Mouse (Mus musculus) limb, embryonic 12.5 days (tissue): Measurements from ENCODE around the gene Rnf128. TPM values are rescaled to one million over a fixed set of nuclear protein-coding genes. Genes with fewer than 3 reads are reported as not detected.

Experiments
- ATAC-seq: fragments of 200-750 bp; cut with Nextera tagmentation; 2 replicates; pipeline ENCODE4 v1.8.0; 2017; ENCODE audit warnings: low read depth, moderate TSS enrichment; ENCODE audit not compliant: insufficient number of reproducible peaks, insufficient read depth, low FRiP score, low TSS enrichment
- H3K27ac ChIP-seq: fragments of 300-500 bp; sonication (generic); 2 replicates; pipeline ENCODE4 v1.5.1; 2016; ENCODE audit warnings: mild to moderate bottlenecking, moderate library complexity
- H3K27me3 ChIP-seq: fragments of 300-500 bp; sonication (generic); 2 replicates; pipeline ENCODE4 v1.6.1; 2016; ENCODE audit warnings: mild to moderate bottlenecking, moderate library complexity
- H3K36me3 ChIP-seq: fragments of 300-500 bp; sonication (generic); 2 replicates; pipeline ENCODE4 v1.6.1; 2016; ENCODE audit warnings: mild to moderate bottlenecking, moderate library complexity
- H3K4me1 ChIP-seq: fragments of 300-500 bp; sonication (generic); replicated peaks from 2 replicates; pipeline ENCODE4 v1.6.1; 2016
- H3K4me2 ChIP-seq: fragments of 300-500 bp; sonication (generic); 2 replicates; pipeline ENCODE4 v1.6.1; 2016; ENCODE audit warnings: mild to moderate bottlenecking, moderate library complexity
- H3K4me3 ChIP-seq: fragments of 300-500 bp; sonication (generic); replicated peaks from 2 replicates; pipeline ENCODE4 v1.5.1; 2016; ENCODE audit warnings: mild to moderate bottlenecking
- H3K9ac ChIP-seq: fragments of 300-500 bp; sonication (generic); replicated peaks from 2 replicates; pipeline ENCODE4 v1.6.1; 2016; ENCODE audit warnings: mild to moderate bottlenecking, moderate library complexity
- H3K9me3 ChIP-seq: fragments of 300-500 bp; sonication (generic); 2 replicates; pipeline ENCODE4 v1.6.1; 2016; ENCODE audit warnings: mild to moderate bottlenecking, moderate library complexity
- whole genome bisulfite sequencing: fragments of 180-500 bp; shearing (Covaris S2); methylation state at CpG from one replicate; pipeline ENCODE4 v1.1.7; 2016; 5-methylcytosine and 5-hydroxymethylcytosine counted together
- polyA plus RNA-seq: library from polyadenylated mRNA; unstranded; fragments of >200 nt; fragmentation: Nextera tagmentation; extraction: Ambion mirVana; gene quantifications from 2 replicates; pipeline ENCODE4 v1.2.1, GENCODE M21; 2016

The Rnf128 gene
- polyA plus RNA-seq, 1 experiment from 2014 or later, result 5.7 TPM

DNA sequence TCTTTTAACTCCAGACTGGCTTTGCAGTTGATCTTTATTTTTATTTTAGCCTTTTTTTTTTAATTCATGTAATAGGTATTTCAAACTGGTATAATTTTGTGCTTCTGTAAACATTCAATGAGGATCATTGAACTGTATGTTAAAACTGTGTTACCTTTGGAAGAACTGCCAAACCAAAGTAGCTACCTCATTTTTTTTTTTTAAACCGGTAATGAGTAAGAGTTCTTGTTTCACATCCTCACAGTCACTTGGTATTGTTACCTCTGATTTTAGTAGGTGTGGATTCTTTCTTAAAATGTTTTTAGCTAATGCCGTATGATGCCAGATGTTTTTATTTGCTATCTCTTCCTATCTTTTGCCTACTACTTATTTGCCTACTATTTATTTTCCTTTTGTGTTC is 159.2 kb downstream of the Rnf128 start:
- 91% methylated on average over 2 of the region's 2 CpGs for WGBS
- Histone ChIP-seq H3K9ac (no peak overlapping the region), H3K36me3 (no peaks in the 10 kb centered on the region; the same call in 1 of the 2 replicates), H3K9me3 (no peaks in the 10 kb centered on the region), H3K4me1 (no peaks in the 10 kb centered on the region), H3K27ac (no peak overlapping the region), H3K4me3 (no peak overlapping the region), H3K4me2 (no peak overlapping the region), H3K27me3 (peaks cover 9% of the 10 kb centered on the region)
- no peak for ATAC-seq

Other genes with a start within 250 kb of the Rnf128 start
- gene Trap1a, start 229.6 kb upstream of the Rnf128 start, polyA plus RNA-seq, result not detected in 2 replicates
- gene D330045A20Rik, start 82.9 kb upstream of the Rnf128 start, polyA plus RNA-seq, result 1.3 and 1.4 TPM in 2 replicates
- gene Tbc1d8b, start 121.7 kb downstream of the Rnf128 start, polyA plus RNA-seq, result 2.1 and 2.3 TPM in 2 replicates
- gene Gm15013, start 151.2 kb downstream of the Rnf128 start, polyA plus RNA-seq, result 0.36 and 0.56 TPM in 2 replicates
- gene Ripply1, start 219.0 kb downstream of the Rnf128 start, polyA plus RNA-seq, result not detected in 2 replicates
- gene Cldn2, start 237.5 kb downstream of the Rnf128 start, polyA plus RNA-seq, result 1.0 TPM in 1 of 2 replicates, not detected in the other